Comparison of ENCODE assay signal across 28 mouse cellular contexts in genomic region chr15:8824861-8825260, GRCm38 (mm10).
"Had no signal": no experiment of that assay in that cellular context is flagged by ENCODE, and none has a peak within 500 bp of the region (broad histone marks: within the 10 kb centered on the region; RNA-seq: fewer than 3 reads in every experiment).

No protein-coding gene starts in this region.

- H3K4me2 ChIP-seq: embryonic facial prominence, embryonic 12.5 days; embryonic facial prominence, embryonic 13.5 days; embryonic facial prominence, embryonic 15.5 days; forebrain, embryonic 12.5 days; forebrain, embryonic 13.5 days; forebrain, embryonic 15.5 days had no signal

- H3K27ac ChIP-seq: embryonic facial prominence, embryonic 10.5 days; embryonic facial prominence, embryonic 12.5 days; embryonic facial prominence, embryonic 13.5 days; embryonic facial prominence, embryonic 15.5 days; forebrain, embryonic 10.5 days; forebrain, embryonic 12.5 days; forebrain, embryonic 13.5 days; forebrain, embryonic 15.5 days; gastrocnemius, adult 2 months had no signal

- H3K36me3 ChIP-seq: embryonic facial prominence, embryonic 10.5 days; embryonic facial prominence, embryonic 12.5 days; embryonic facial prominence, embryonic 13.5 days; embryonic facial prominence, embryonic 15.5 days; forebrain, embryonic 10.5 days; forebrain, embryonic 12.5 days; forebrain, embryonic 15.5 days had no signal

- H3K4me3 ChIP-seq: embryonic facial prominence, embryonic 10.5 days; embryonic facial prominence, embryonic 12.5 days; embryonic facial prominence, embryonic 13.5 days; embryonic facial prominence, embryonic 15.5 days; erythroblast, embryonic 14.5 days; forebrain, embryonic 10.5 days; forebrain, embryonic 12.5 days; forebrain, embryonic 13.5 days; forebrain, embryonic 15.5 days; gastrocnemius, adult 2 months had no signal

- ATAC-seq: forebrain, embryonic 13.5 days; forebrain, embryonic 14.5 days; forebrain, embryonic 15.5 days; forebrain, embryonic 16.5 days; forebrain, postnatal 0 days had no signal

- H3K4me1 ChIP-seq: embryonic facial prominence, embryonic 10.5 days; embryonic facial prominence, embryonic 12.5 days; embryonic facial prominence, embryonic 13.5 days; embryonic facial prominence, embryonic 15.5 days; forebrain, embryonic 10.5 days; forebrain, embryonic 12.5 days; forebrain, embryonic 13.5 days; forebrain, embryonic 15.5 days had no signal

- H3K9ac ChIP-seq: embryonic facial prominence, embryonic 12.5 days; embryonic facial prominence, embryonic 13.5 days; embryonic facial prominence, embryonic 15.5 days; forebrain, embryonic 12.5 days; forebrain, embryonic 13.5 days; forebrain, embryonic 15.5 days; forebrain, postnatal 0 days had no signal

- DNase-seq: cerebellum, adult 2 months; cerebellum, adult 8-10 months; cerebellum, adult 9-10 months; cerebellum, adult 9-11 months; cerebellum, postnatal 10 days; cerebellum, postnatal 14 days; cerebellum, postnatal 25 days; cerebellum, postnatal 36 days; embryo, embryonic 11 days; forebrain, postnatal 0 days; gastrocnemius, adult 2 months; gastrocnemius, postnatal 10 days; gastrocnemius, postnatal 14 days; gastrocnemius, postnatal 25 days; gastrocnemius, postnatal 36 days; heart, adult 11 months; heart, adult 18-20 months had no signal

- H3K27me3 ChIP-seq: embryonic facial prominence, embryonic 12.5 days; embryonic facial prominence, embryonic 13.5 days; embryonic facial prominence, embryonic 15.5 days; forebrain, embryonic 12.5 days; forebrain, embryonic 13.5 days; forebrain, embryonic 15.5 days had no signal

- H3K9me3 ChIP-seq: embryonic facial prominence, embryonic 12.5 days; embryonic facial prominence, embryonic 15.5 days; forebrain, embryonic 13.5 days; forebrain, embryonic 15.5 days had no signal
